Mouse (Mus musculus): ENCODE data around the gene Cyp39a1. TPM values are rescaled to one million over a fixed set of nuclear protein-coding genes. Genes with fewer than 3 reads are reported as not detected.

Cyp39a1 gene
- polyA plus RNA-seq, 1 experiment from 2014 or later = 26.1 TPM

DNA sequence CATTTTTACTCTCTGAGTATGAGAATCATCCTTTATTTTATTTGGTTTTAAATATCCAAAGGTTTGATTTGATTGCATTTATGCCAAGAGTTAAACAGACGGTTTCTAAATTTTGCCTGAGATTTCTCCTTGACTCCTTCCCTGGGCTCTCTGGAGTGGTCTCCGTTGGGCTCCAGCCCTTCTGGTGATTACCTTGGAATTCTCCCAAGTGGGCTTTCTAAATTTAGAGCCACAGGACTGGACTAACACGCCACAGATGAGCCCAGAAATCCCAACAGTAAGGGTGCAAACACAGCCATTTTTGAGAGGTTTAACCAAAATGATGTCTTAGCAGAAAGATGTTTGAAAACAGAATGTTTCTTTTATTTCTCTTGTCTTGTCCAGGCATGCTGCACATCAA lies 47.0 kb downstream of the Cyp39a1 start:
- WGBS = 30% methylated on average over 3 of the region's 3 CpGs
- ATAC-seq (no peak), DNase-seq (ENCODE audit: low spot score) (no peak)
- Histone ChIP-seq H3K36me3 (ENCODE audit: insufficient read depth, low read length) (no peaks in the 10 kb centered on the region), H3K27me3 (replicated peaks; ENCODE audit: insufficient read depth, low read length) (no peaks in the 10 kb centered on the region), H3K9me3 (ENCODE audit: low read length) (no peaks in the 10 kb centered on the region), H3K9ac (replicated peaks; ENCODE audit: low read depth) (no peak overlapping the region), H3K4me2 (replicated peaks; ENCODE audit: low read depth, low read length) (no peak overlapping the region), H3K27ac (ENCODE audit: low read length) (no peak overlapping the region), H3K4me3 (ENCODE audit: low read depth, low read length) (no peak overlapping the region), H3K4me1 (ENCODE audit: insufficient read depth, low read depth, low read length) (no peaks in the 10 kb centered on the region)
- TF ChIP-seq CTCF (IDR thresholded peaks at IDR 0.05) = no peak
- no peak for TF ChIP-seq EP300 (IDR thresholded peaks at IDR 0.05)

DNA sequence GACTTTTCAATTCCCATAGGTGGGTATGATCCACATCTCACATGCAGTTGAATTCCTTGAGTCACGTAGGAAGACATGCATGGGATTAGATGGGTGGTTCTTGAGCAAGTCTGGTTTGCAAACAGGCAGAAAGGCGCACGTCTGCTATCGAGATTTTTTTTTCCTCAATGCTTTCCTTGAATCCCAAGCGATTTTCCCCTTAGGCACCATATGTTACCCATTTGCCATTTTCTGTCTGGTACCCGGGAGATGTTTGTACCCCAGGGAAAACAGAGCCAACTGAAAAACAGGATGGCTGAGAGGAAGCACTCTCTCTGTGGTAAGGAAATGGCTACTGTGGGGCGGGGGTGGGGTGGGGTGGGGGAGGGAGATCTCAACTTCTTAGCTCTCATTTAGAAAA lies 49.4 kb downstream of the Cyp39a1 start:
- ATAC-seq (no peak), DNase-seq (ENCODE audit: low spot score) (no peak)
- Histone ChIP-seq H3K27ac (ENCODE audit: low read length) (no peak overlapping the region), H3K36me3 (ENCODE audit: insufficient read depth, low read length) (no peaks in the 10 kb centered on the region), H3K9ac (replicated peaks; ENCODE audit: low read depth) (no peak overlapping the region), H3K9me3 (ENCODE audit: low read length) (no peaks in the 10 kb centered on the region), H3K4me3 (ENCODE audit: low read depth, low read length) (no peak overlapping the region), H3K4me2 (replicated peaks; ENCODE audit: low read depth, low read length) (no peak overlapping the region), H3K4me1 (ENCODE audit: insufficient read depth, low read depth, low read length) (no peaks in the 10 kb centered on the region), H3K27me3 (replicated peaks; ENCODE audit: insufficient read depth, low read length) (no peaks in the 10 kb centered on the region)
- TF ChIP-seq EP300 (IDR thresholded peaks at IDR 0.05) = no peak
- TF ChIP-seq CTCF (IDR thresholded peaks at IDR 0.05) = no peak
- 67% methylated on average over 7 of the region's 7 CpGs for WGBS

DNA sequence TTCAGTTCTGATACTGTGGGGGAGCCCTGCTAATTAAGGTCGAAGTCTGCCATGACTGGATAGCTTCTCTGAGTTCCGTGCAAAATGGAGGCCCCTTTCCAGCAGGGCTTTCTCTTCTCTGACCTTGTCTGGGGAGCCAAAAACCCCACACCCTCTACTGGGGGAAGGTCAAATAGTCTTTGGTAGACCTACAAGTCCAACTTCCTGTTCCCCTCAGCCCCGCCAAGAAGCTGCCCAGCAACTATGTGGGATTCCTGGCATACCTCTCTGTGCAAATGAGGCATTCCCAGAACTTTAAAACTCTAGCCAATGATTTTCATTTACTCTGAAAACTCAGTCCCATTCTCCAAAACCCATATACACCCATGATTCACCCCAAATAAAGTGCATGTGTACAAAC lies 52.2 kb downstream of the Cyp39a1 start:
- Histone ChIP-seq H3K9ac (replicated peaks; ENCODE audit: low read depth) (no peak overlapping the region), H3K4me2 (replicated peaks; ENCODE audit: low read depth, low read length) (no peak overlapping the region), H3K4me1 (ENCODE audit: insufficient read depth, low read depth, low read length) (no peaks in the 10 kb centered on the region), H3K36me3 (ENCODE audit: insufficient read depth, low read length) (no peaks in the 10 kb centered on the region), H3K27me3 (replicated peaks; ENCODE audit: insufficient read depth, low read length) (no peaks in the 10 kb centered on the region), H3K9me3 (ENCODE audit: low read length) (no peaks in the 10 kb centered on the region), H3K27ac (ENCODE audit: low read length) (no peak overlapping the region), H3K4me3 (ENCODE audit: low read depth, low read length) (no peak overlapping the region)
- TF ChIP-seq CTCF (IDR thresholded peaks at IDR 0.05) (no peak), EP300 (IDR thresholded peaks at IDR 0.05) (no peak)
- DNase-seq (ENCODE audit: low spot score) (peak; percentile 17), ATAC-seq (no peak)
- 73% methylated on average over 3 of the region's 3 CpGs for WGBS

DNA sequence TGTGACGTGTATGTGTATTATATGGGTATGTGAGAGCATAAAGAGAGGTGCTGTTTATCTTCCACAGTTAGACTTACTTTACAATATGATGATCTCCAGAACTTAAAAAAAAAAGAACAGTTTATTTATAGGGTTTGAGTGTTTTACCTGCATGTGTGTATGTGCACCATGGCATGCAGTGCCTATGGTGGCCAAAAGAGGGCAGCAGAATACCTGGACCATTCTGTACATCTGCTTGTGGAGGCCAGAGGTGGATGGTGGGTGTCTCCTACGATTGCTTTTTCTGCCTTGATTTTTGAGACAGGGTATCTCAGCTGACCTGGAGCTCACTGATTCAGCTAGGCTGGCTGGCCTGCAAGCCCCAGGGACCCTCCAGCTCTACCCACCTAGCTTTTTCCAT lies 57.3 kb downstream of the Cyp39a1 start:
- no peaks in the 10 kb centered on the region for H3K4me1 ChIP-seq (ENCODE audit: insufficient read depth, low read depth, low read length)

DNA sequence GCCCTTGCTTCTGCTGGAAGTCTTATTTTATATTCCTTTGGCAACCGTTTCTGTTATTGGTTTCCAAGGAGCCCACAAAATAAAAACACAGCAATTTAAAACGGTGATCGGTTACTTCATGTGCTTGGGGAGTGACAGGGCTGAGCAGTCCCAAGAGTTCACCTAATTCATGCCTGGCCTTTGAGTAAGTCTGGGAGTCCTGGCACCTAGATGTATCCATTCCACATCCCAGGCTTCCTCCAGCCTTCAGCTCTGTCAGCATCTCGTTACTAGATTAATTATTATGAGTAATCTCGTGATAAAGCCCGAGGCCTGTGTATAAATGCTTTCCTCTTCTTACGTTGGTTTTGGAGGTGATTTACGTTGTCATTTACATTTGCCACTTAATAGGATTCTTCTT lies 64.1 kb downstream of the Cyp39a1 start:
- Histone ChIP-seq H3K27me3 (replicated peaks; ENCODE audit: insufficient read depth, low read length) (no peaks in the 10 kb centered on the region), H3K4me3 (ENCODE audit: low read depth, low read length) (no peak overlapping the region), H3K27ac (ENCODE audit: low read length) (no peak overlapping the region), H3K9ac (replicated peaks; ENCODE audit: low read depth) (no peak overlapping the region), H3K9me3 (ENCODE audit: low read length) (no peaks in the 10 kb centered on the region), H3K4me1 (ENCODE audit: insufficient read depth, low read depth, low read length) (no peaks in the 10 kb centered on the region), H3K4me2 (replicated peaks; ENCODE audit: low read depth, low read length) (no peak overlapping the region), H3K36me3 (ENCODE audit: insufficient read depth, low read length) (no peaks in the 10 kb centered on the region)
- ATAC-seq (no peak), DNase-seq (ENCODE audit: low spot score) (no peak)
- 61% methylated on average over 8 of the region's 8 CpGs for WGBS
- no peak for TF ChIP-seq CTCF (IDR thresholded peaks at IDR 0.05)
- TF ChIP-seq EP300 (IDR thresholded peaks at IDR 0.05) = no peak

More for the DNA sequence above, 57.3 kb downstream of the Cyp39a1 start:
- DNase-seq (ENCODE audit: low spot score) (no peak), ATAC-seq (no peak)
- H3K36me3 ChIP-seq (ENCODE audit: insufficient read depth, low read length) = no peaks in the 10 kb centered on the region
- no peak overlapping the region for H3K27ac ChIP-seq (ENCODE audit: low read length)
- no peak overlapping the region for H3K4me3 ChIP-seq (ENCODE audit: low read depth, low read length)
- 93% methylated on average over 2 of the region's 2 CpGs for WGBS
- no peaks in the 10 kb centered on the region for H3K9me3 ChIP-seq (ENCODE audit: low read length)
- H3K4me2 ChIP-seq (replicated peaks; ENCODE audit: low read depth, low read length) = no peak overlapping the region
- no peaks in the 10 kb centered on the region for H3K27me3 ChIP-seq (replicated peaks; ENCODE audit: insufficient read depth, low read length)
- H3K9ac ChIP-seq (replicated peaks; ENCODE audit: low read depth) = no peak overlapping the region
- TF ChIP-seq EP300 (IDR thresholded peaks at IDR 0.05) = no peak
- TF ChIP-seq CTCF (IDR thresholded peaks at IDR 0.05) = peak; percentile 29

DNA sequence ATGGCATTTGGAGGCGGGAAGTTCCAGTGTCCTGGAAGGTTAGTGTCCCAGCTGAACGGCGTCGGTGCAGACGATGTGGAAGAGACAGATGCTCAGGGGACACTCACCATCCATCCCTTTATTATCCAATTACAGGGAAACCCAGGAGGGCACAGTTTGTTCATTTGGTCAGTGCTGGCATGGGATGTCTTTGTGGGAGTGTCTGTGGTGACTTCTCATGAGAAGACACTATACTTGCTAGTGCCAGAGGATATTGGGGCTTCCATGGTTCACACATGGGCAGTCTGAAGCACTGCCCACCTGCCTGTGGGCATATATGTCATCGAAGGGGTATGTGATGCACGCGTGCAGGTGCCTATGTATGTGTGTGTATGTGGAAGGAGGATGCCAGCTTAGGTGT lies 64.8 kb downstream of the Cyp39a1 start:
- Histone ChIP-seq H3K4me1 (ENCODE audit: insufficient read depth, low read depth, low read length) (no peaks in the 10 kb centered on the region), H3K36me3 (ENCODE audit: insufficient read depth, low read length) (no peaks in the 10 kb centered on the region), H3K9ac (replicated peaks; ENCODE audit: low read depth) (no peak overlapping the region), H3K4me3 (ENCODE audit: low read depth, low read length) (no peak overlapping the region), H3K9me3 (ENCODE audit: low read length) (no peaks in the 10 kb centered on the region), H3K27me3 (replicated peaks; ENCODE audit: insufficient read depth, low read length) (no peaks in the 10 kb centered on the region), H3K27ac (ENCODE audit: low read length) (no peak overlapping the region), H3K4me2 (replicated peaks; ENCODE audit: low read depth, low read length) (no peak overlapping the region)
- TF ChIP-seq CTCF (IDR thresholded peaks at IDR 0.05) (no peak), EP300 (IDR thresholded peaks at IDR 0.05) (no peak)
- 80% methylated on average over 8 of the region's 8 CpGs for WGBS
- no peak for DNase-seq (ENCODE audit: low spot score)
- no peak; the same call in 1 of the 2 replicates for ATAC-seq

DNA sequence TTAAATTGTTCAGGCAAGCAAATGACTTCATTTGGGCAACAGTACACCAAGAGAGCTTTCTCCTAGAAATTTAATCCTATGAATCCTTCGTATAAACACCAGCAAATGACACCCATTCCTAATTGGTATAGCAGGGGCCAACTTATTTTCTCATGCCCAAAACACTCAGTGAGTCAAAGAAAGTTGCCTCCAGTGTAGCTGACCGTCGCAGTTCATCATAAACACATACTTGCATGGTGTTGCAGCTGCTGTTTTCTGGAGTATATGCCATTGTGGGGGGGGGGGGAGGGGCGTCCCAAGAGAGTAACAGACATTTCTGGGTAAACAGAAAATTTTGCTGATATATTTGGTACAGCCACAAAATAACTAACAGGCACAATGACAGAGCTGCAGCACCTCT lies 67.0 kb downstream of the Cyp39a1 start:
- TF ChIP-seq CTCF (IDR thresholded peaks at IDR 0.05) = no peak
- 0 out of 2 replicates have a peak, but pooled peaks have one; percentile 30 for TF ChIP-seq EP300 (IDR thresholded peaks at IDR 0.05)
- no peak overlapping the region for H3K4me3 ChIP-seq (ENCODE audit: low read depth, low read length)
- no peak overlapping the region for H3K9ac ChIP-seq (replicated peaks; ENCODE audit: low read depth)
- 56% methylated on average over 4 of the region's 4 CpGs for WGBS
- no peaks in the 10 kb centered on the region for H3K27me3 ChIP-seq (replicated peaks; ENCODE audit: insufficient read depth, low read length)
- H3K36me3 ChIP-seq (ENCODE audit: insufficient read depth, low read length) = no peaks in the 10 kb centered on the region
- ATAC-seq (peak; percentile 62; the same call in 1 of the 2 replicates), DNase-seq (ENCODE audit: low spot score) (peak; percentile 23)
- no peaks in the 10 kb centered on the region for H3K9me3 ChIP-seq (ENCODE audit: low read length)
- no peak overlapping the region for H3K27ac ChIP-seq (ENCODE audit: low read length)
- H3K4me2 ChIP-seq (replicated peaks; ENCODE audit: low read depth, low read length) = no peak overlapping the region
- no peaks in the 10 kb centered on the region for H3K4me1 ChIP-seq (ENCODE audit: insufficient read depth, low read depth, low read length)
